Mouse (Mus musculus): ENCODE data around the gene Gdpd1.
"Not testable (repeated sequence)": the region's sequence is repeated elsewhere in the genome, so short reads cannot be mapped to it uniquely, and the experiment has no call there.

The Gdpd1 gene

GRCm38 (mm10) chr11:87026096-87026875 is 47.6 kb downstream of the Gdpd1 start:
- peak; percentile 29 to 35 for DNase-seq (ENCODE audit: low spot score in 2 of 2)

- DNase-seq (ENCODE audit: low spot score in 2 of 2): no peak
Measured at GRCm38 (mm10) chr11:87025351-87025750, 48.5 kb downstream of the Gdpd1 start.

- not testable (repeated sequence) for DNase-seq (ENCODE audit: low spot score in 2 of 2)
Measured at GRCm38 (mm10) chr11:87023240-87023639, 50.6 kb downstream of the Gdpd1 start.

- no peak for DNase-seq (ENCODE audit: low spot score in 2 of 2)
Measured at GRCm38 (mm10) chr11:87022765-87023164, 51.1 kb downstream of the Gdpd1 start.

GRCm38 (mm10) chr11:87021551-87021950 is 52.3 kb downstream of the Gdpd1 start:
- no peak for DNase-seq (ENCODE audit: low spot score in 2 of 2)

GRCm38 (mm10) chr11:87020449-87020848 is 53.4 kb downstream of the Gdpd1 start:
- DNase-seq (ENCODE audit: low spot score in 2 of 2): no peak

GRCm38 (mm10) chr11:87019431-87019830 is 54.4 kb downstream of the Gdpd1 start:
- DNase-seq (ENCODE audit: low spot score in 2 of 2): no peak

GRCm38 (mm10) chr11:87018081-87018480 is 55.8 kb downstream of the Gdpd1 start:
- no peak for DNase-seq (ENCODE audit: low spot score in 2 of 2)

GRCm38 (mm10) chr11:87015691-87016090 is 58.2 kb downstream of the Gdpd1 start:
- DNase-seq (ENCODE audit: low spot score in 2 of 2): no peak

- DNase-seq (ENCODE audit: low spot score in 2 of 2): peak in 1 of 2 experiments; percentile 51
Measured at GRCm38 (mm10) chr11:87010476-87010875, 63.4 kb downstream of the Gdpd1 start.

- no peak for DNase-seq (ENCODE audit: low spot score in 2 of 2)
Measured at GRCm38 (mm10) chr11:87007371-87007770, 66.5 kb downstream of the Gdpd1 start.

GRCm38 (mm10) chr11:87004960-87005755 is 68.7 kb downstream of the Gdpd1 start:
- DNase-seq (ENCODE audit: low spot score in 2 of 2): no peak

GRCm38 (mm10) chr11:87002078-87002829 is 71.6 kb downstream of the Gdpd1 start:
- DNase-seq (ENCODE audit: low spot score in 2 of 2): no peak

GRCm38 (mm10) chr11:87001217-87001616 is 72.6 kb downstream of the Gdpd1 start:
- DNase-seq (ENCODE audit: low spot score in 2 of 2): no peak

- DNase-seq (ENCODE audit: low spot score in 2 of 2): no peak
Measured at GRCm38 (mm10) chr11:86996266-86996665, 77.6 kb downstream of the Gdpd1 start.

GRCm38 (mm10) chr11:86995625-86996221 is 78.1 kb downstream of the Gdpd1 start:
- peak; percentile 42 to 61 for DNase-seq (ENCODE audit: low spot score in 2 of 2)

- DNase-seq (ENCODE audit: low spot score in 2 of 2): no peak
Measured at GRCm38 (mm10) chr11:86994791-86995624, 78.9 kb downstream of the Gdpd1 start.

- no peak for DNase-seq (ENCODE audit: low spot score in 2 of 2)
Measured at GRCm38 (mm10) chr11:86994330-86994729, 79.5 kb downstream of the Gdpd1 start.

- DNase-seq (ENCODE audit: low spot score in 2 of 2): peak; percentile 93 to 95
Measured at GRCm38 (mm10) chr11:86993041-86994037, 80.5 kb downstream of the Gdpd1 start, which contains the start of gene Ypel2. Gene Ypel2 (minus strand): TSS chr11:86993707.

All from urinary bladder, postnatal 36 days (tissue).